Mouse (Mus musculus): ENCODE measurements around the gene Zfp280d. TPM values are rescaled to one million over a fixed set of nuclear protein-coding genes. Genes with fewer than 3 reads are reported as not detected.

Zfp280d gene
- 10 to 100 TPM; 47.1 to 50.0 TPM for total RNA-seq (2021)
- long read RNA-seq, experiment 1, partial matches to known transcripts = 5 of 10 reads
- long read RNA-seq, experiment 1, other reads (novel, unspliced or antisense) = 5 of 10 reads
- long read RNA-seq, experiment 2, partial matches to known transcripts = 4 of 5 reads
- long read RNA-seq, experiment 2, other reads (novel, unspliced or antisense) = 1 of 5 reads

GRCm38 (mm10) chr9:72274677-72275076, at the start of gene Zfp280d:
Gene Zfp280d, plus strand, starts transcription at chr9:72274860.
- DNase-seq (ENCODE audit: low spot score in 2 of 2) = peak; percentile 90
- intact Hi-C loops (cut with DNase I) = no loop called here

GRCm38 (mm10) chr9:72226536-72226935, 48.1 kb upstream of the Zfp280d start:
- DNase-seq (ENCODE audit: low spot score in 2 of 2) = no peak
- intact Hi-C loops (cut with DNase I) = no loop called here

GRCm38 (mm10) chr9:72252656-72253055, 22.0 kb upstream of the Zfp280d start:
- DNase-seq (ENCODE audit: low spot score in 2 of 2) = no peak
- intact Hi-C loops (cut with DNase I) = no loop called here

GRCm38 (mm10) chr9:72255227-72255626, 19.4 kb upstream of the Zfp280d start:
- intact Hi-C loops (cut with DNase I) = no loop called here
- DNase-seq (ENCODE audit: low spot score in 2 of 2) = no peak

GRCm38 (mm10) chr9:72256646-72257045, 18.0 kb upstream of the Zfp280d start:
- DNase-seq (ENCODE audit: low spot score in 2 of 2) = no peak
- intact Hi-C loops (cut with DNase I) = no loop called here

GRCm38 (mm10) chr9:72260337-72260736, 14.3 kb upstream of the Zfp280d start:
- DNase-seq (ENCODE audit: low spot score in 2 of 2) = peak in 1 of 2 experiments; percentile 39
- intact Hi-C loops (cut with DNase I) = no loop called here

- no peak for DNase-seq (ENCODE audit: low spot score in 2 of 2)
- intact Hi-C loops (cut with DNase I) = no loop called here
Measured at GRCm38 (mm10) chr9:72264859-72265258, 9.8 kb upstream of the Zfp280d start.

GRCm38 (mm10) chr9:72270146-72270545, 4.5 kb upstream of the Zfp280d start:
- intact Hi-C loops (cut with DNase I) = no loop called here
- DNase-seq (ENCODE audit: low spot score in 2 of 2) = peak in 1 of 2 experiments; percentile 15

GRCm38 (mm10) chr9:72273646-72274410, 832 bp upstream of the Zfp280d start:
- intact Hi-C loops (cut with DNase I) = no loop called here

GRCm38 (mm10) chr9:72275101-72275978, 680 bp downstream of the Zfp280d start:
- DNase-seq (ENCODE audit: low spot score in 2 of 2) = peak; percentile 31 to 46
- intact Hi-C loops (cut with DNase I) = no loop called here

More at GRCm38 (mm10) chr9:72273646-72274410, 832 bp upstream of the Zfp280d start:
- DNase-seq (ENCODE audit: low spot score in 2 of 2) = no peak

- no peak for DNase-seq (ENCODE audit: low spot score in 2 of 2)
- intact Hi-C loops (cut with DNase I) = no loop called here
Measured at GRCm38 (mm10) chr9:72275979-72276500, 1.4 kb downstream of the Zfp280d start.

- no peak for DNase-seq (ENCODE audit: low spot score in 2 of 2)
- intact Hi-C loops (cut with DNase I) = no loop called here
Measured at GRCm38 (mm10) chr9:72276941-72277340, 2.3 kb downstream of the Zfp280d start.

GRCm38 (mm10) chr9:72279943-72280342, 5.3 kb downstream of the Zfp280d start:
- intact Hi-C loops (cut with DNase I) = no loop called here

GRCm38 (mm10) chr9:72287696-72288095, 13.0 kb downstream of the Zfp280d start:
- intact Hi-C loops (cut with DNase I) = no loop called here
- DNase-seq (ENCODE audit: low spot score in 2 of 2) = no peak

More at GRCm38 (mm10) chr9:72279943-72280342, 5.3 kb downstream of the Zfp280d start:
- DNase-seq (ENCODE audit: low spot score in 2 of 2) = no peak

- no peak for DNase-seq (ENCODE audit: low spot score in 2 of 2)
- intact Hi-C loops (cut with DNase I) = no loop called here
Measured at GRCm38 (mm10) chr9:72288210-72288609, 13.6 kb downstream of the Zfp280d start.

GRCm38 (mm10) chr9:72289094-72289493, 14.4 kb downstream of the Zfp280d start:
- intact Hi-C loops (cut with DNase I) = no loop called here
- DNase-seq (ENCODE audit: low spot score in 2 of 2) = no peak

GRCm38 (mm10) chr9:72294076-72294475, 19.4 kb downstream of the Zfp280d start:
- DNase-seq (ENCODE audit: low spot score in 2 of 2) = no peak
- intact Hi-C loops (cut with DNase I) = no loop called here

- no peak for DNase-seq (ENCODE audit: low spot score in 2 of 2)
- intact Hi-C loops (cut with DNase I) = no loop called here
Measured at GRCm38 (mm10) chr9:72309765-72310164, 35.1 kb downstream of the Zfp280d start.

GRCm38 (mm10) chr9:72333221-72333620, 58.6 kb downstream of the Zfp280d start:
- DNase-seq (ENCODE audit: low spot score in 2 of 2) = no peak
- intact Hi-C loops (cut with DNase I) = no loop called here

GRCm38 (mm10) chr9:72336069-72336468, 61.4 kb downstream of the Zfp280d start:
- intact Hi-C loops (cut with DNase I) = no loop called here

More at GRCm38 (mm10) chr9:72336069-72336468, 61.4 kb downstream of the Zfp280d start:
- no peak for DNase-seq (ENCODE audit: low spot score in 2 of 2)
